Mouse (Mus musculus): Measurements from ENCODE around the gene Ikzf1.

DNA sequence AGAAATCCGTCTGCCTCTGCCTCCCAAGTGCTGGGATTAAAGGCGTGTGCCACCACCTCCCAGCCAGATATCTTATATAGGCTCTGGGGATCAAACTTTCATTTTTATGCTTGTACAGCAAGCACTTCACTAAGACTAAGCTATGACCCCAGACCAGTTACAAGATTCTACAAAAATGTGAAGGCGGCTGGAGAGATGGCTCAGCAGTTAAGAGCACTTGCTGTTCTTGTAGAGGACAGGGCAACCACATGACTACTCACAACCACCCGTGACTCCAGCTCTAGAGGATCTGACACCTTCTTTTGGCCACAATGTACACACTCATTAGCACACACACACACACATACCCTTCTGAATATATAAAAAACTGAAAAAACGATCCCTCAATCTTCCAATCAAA is 119.6 kb downstream of the Ikzf1 start:
- TF ChIP-seq HCFC1 (IDR thresholded peaks at IDR 0.05; ENCODE audit: borderline replicate concordance, insufficient read depth, low read length) (no peak), MAFK (IDR thresholded peaks at IDR 0.05; ENCODE audit: insufficient read depth, low read depth, low read length) (no peak)

Measured in ES-E14 (cell line).